Mouse (Mus musculus): ENCODE data around the gene Gpat2. TPM values are rescaled to one million over a fixed set of nuclear protein-coding genes. Genes with fewer than 3 reads are reported as not detected.
A peak's percentile ranks its signal among the peaks of the same experiment; 100 is the strongest.

Gpat2 gene
- polyA plus RNA-seq, 1 experiment from 2014 or later = 0.12 TPM

- H3K27ac ChIP-seq = no peak overlapping the region
- peak overlapping the region; percentile 56 for H3K4me3 ChIP-seq (replicated peaks; ENCODE audit: low read depth, low read length)
- no peaks in the 10 kb centered on the region for H3K36me3 ChIP-seq (ENCODE audit: insufficient read depth, low read length)
- H3K4me1 ChIP-seq (replicated peaks; ENCODE audit: insufficient read depth, low read length) = peaks cover 18% of the 10 kb centered on the region; the same call in 1 of the 2 replicates
- no peaks in the 10 kb centered on the region for H3K9me3 ChIP-seq (replicated peaks; ENCODE audit: low read length)
- DNase-seq (ENCODE audit: low spot score) = peak; percentile 75
- under 1% methylated on average over 21 of the region's 21 CpGs for WGBS
- H3K4me2 ChIP-seq (ENCODE audit: low read length) = peak overlapping the region; percentile 90
- H3K9ac ChIP-seq (ENCODE audit: low read depth, low read length) = peak overlapping the region; percentile 40
- TF ChIP-seq CTCF (IDR thresholded peaks at IDR 0.05; ENCODE audit: low read depth) = no peak
- peaks cover 38% of the 10 kb centered on the region for H3K27me3 ChIP-seq (ENCODE audit: insufficient read depth, low read length)
- peak; percentile 61 for ATAC-seq (replicated peaks; ENCODE audit: low FRiP score, low read depth)
Measured at GRCm38 (mm10) chr2:127482533-127482911, 57.5 kb downstream of the Gpat2 start.

GRCm38 (mm10) chr2:127483001-127483400 is 58.0 kb downstream of the Gpat2 start:
- H3K9ac ChIP-seq (ENCODE audit: low read depth, low read length) = no peak overlapping the region
- H3K4me3 ChIP-seq (replicated peaks; ENCODE audit: low read depth, low read length) = peak overlapping the region; percentile 56
- peak overlapping the region; percentile 90 for H3K4me2 ChIP-seq (ENCODE audit: low read length)
- WGBS = 2% methylated on average over 16 of the region's 21 CpGs
- peaks cover 38% of the 10 kb centered on the region for H3K27me3 ChIP-seq (ENCODE audit: insufficient read depth, low read length)
- H3K4me1 ChIP-seq (replicated peaks; ENCODE audit: insufficient read depth, low read length) = peaks cover 18% of the 10 kb centered on the region; the same call in 1 of the 2 replicates
- DNase-seq (ENCODE audit: low spot score) (peak; percentile 58), ATAC-seq (replicated peaks; ENCODE audit: low FRiP score, low read depth) (no peak)
- H3K9me3 ChIP-seq (replicated peaks; ENCODE audit: low read length) = no peaks in the 10 kb centered on the region
- H3K36me3 ChIP-seq (ENCODE audit: insufficient read depth, low read length) = no peaks in the 10 kb centered on the region
- no peak for TF ChIP-seq CTCF (IDR thresholded peaks at IDR 0.05; ENCODE audit: low read depth)
- H3K27ac ChIP-seq = no peak overlapping the region

GRCm38 (mm10) chr2:127484476-127485170 is 59.6 kb downstream of the Gpat2 start:
- Histone ChIP-seq H3K27ac (no peak overlapping the region), H3K9me3 (replicated peaks; ENCODE audit: low read length) (no peaks in the 10 kb centered on the region), H3K36me3 (ENCODE audit: insufficient read depth, low read length) (no peaks in the 10 kb centered on the region), H3K27me3 (ENCODE audit: insufficient read depth, low read length) (peaks cover 38% of the 10 kb centered on the region), H3K4me2 (ENCODE audit: low read length) (peak overlapping the region; percentile 33), H3K4me3 (replicated peaks; ENCODE audit: low read depth, low read length) (peak overlapping the region; percentile 8; the same call in 1 of the 2 replicates), H3K9ac (ENCODE audit: low read depth, low read length) (no peak overlapping the region), H3K4me1 (replicated peaks; ENCODE audit: insufficient read depth, low read length) (peaks cover 18% of the 10 kb centered on the region; the same call in 1 of the 2 replicates)
- peak; percentile 67 for ATAC-seq (replicated peaks; ENCODE audit: low FRiP score, low read depth)
- peak; percentile 87 for DNase-seq (ENCODE audit: low spot score)
- 8% methylated on average over 19 of the region's 19 CpGs for WGBS
- peak; percentile 25; the same call in 1 of the 2 replicates for TF ChIP-seq CTCF (IDR thresholded peaks at IDR 0.05; ENCODE audit: low read depth)

Other genes starting within 250 kb of the Gpat2 start
- gene 1810024B03Rik, start 216.9 kb upstream of the Gpat2 start, polyA plus RNA-seq (2015; fragmentation: Nextera tagmentation; extraction: Ambion mirVana) = 2.9 and 3.6 TPM in 2 replicates
- 37.0 TPM in 2 replicates for gene Snrnp200, start 216.8 kb upstream of the Gpat2 start, polyA plus RNA-seq (2015; fragmentation: Nextera tagmentation; extraction: Ambion mirVana)
- gene Ciao1, start 177.4 kb upstream of the Gpat2 start, polyA plus RNA-seq (2015; fragmentation: Nextera tagmentation; extraction: Ambion mirVana) = 67.8 and 70.4 TPM in 2 replicates
- gene Tmem127, start 177.3 kb upstream of the Gpat2 start, polyA plus RNA-seq (2015; fragmentation: Nextera tagmentation; extraction: Ambion mirVana) = 35.4 and 35.7 TPM in 2 replicates
- gene Stard7, start 155.0 kb upstream of the Gpat2 start, polyA plus RNA-seq (2015; fragmentation: Nextera tagmentation; extraction: Ambion mirVana) = 83.4 and 86.5 TPM in 2 replicates
- 8.2 and 10.3 TPM in 2 replicates for gene Dusp2, start 89.0 kb upstream of the Gpat2 start, polyA plus RNA-seq (2015; fragmentation: Nextera tagmentation; extraction: Ambion mirVana)
- not detected in 2 replicates for gene Astl, start 86.6 kb upstream of the Gpat2 start, polyA plus RNA-seq (2015; fragmentation: Nextera tagmentation; extraction: Ambion mirVana)
- gene Adra2b, start 62.0 kb upstream of the Gpat2 start, polyA plus RNA-seq (2015; fragmentation: Nextera tagmentation; extraction: Ambion mirVana) = 10.3 and 10.5 TPM in 2 replicates
- 61.3 and 62.2 TPM in 2 replicates for gene Fahd2a, start 19.4 kb downstream of the Gpat2 start, polyA plus RNA-seq (2015; fragmentation: Nextera tagmentation; extraction: Ambion mirVana)
- 1.6 and 2.5 TPM in 2 replicates for gene Kcnip3, start 96.9 kb downstream of the Gpat2 start, polyA plus RNA-seq (2015; fragmentation: Nextera tagmentation; extraction: Ambion mirVana)
- 2.2 and 2.4 TPM in 2 replicates for gene Prom2, start 116.3 kb downstream of the Gpat2 start, polyA plus RNA-seq (2015; fragmentation: Nextera tagmentation; extraction: Ambion mirVana)
- gene Zfp661, start 161.9 kb downstream of the Gpat2 start, polyA plus RNA-seq (2015; fragmentation: Nextera tagmentation; extraction: Ambion mirVana) = 3.1 and 3.2 TPM in 2 replicates
- 151 and 167 TPM in 2 replicates for gene Mrps5, start 162.0 kb downstream of the Gpat2 start, polyA plus RNA-seq (2015; fragmentation: Nextera tagmentation; extraction: Ambion mirVana)
- gene Mal, start 231.5 kb downstream of the Gpat2 start, polyA plus RNA-seq (2015; fragmentation: Nextera tagmentation; extraction: Ambion mirVana) = 145 and 146 TPM in 2 replicates

All from kidney, postnatal 0 days (tissue).